Mouse (Mus musculus) cerebellum, adult 2 months (tissue): ENCODE results near the gene Mllt3.

ENCODE experiments used
- CTCF ChIP-seq: fragments of 200-500 bp; IDR thresholded peaks from 2 replicates; pipeline ENCODE4 v1.5.1; 2011; ENCODE audit warnings: low read depth, mild to moderate bottlenecking, control low read depth, low read length, moderate library complexity, borderline replicate concordance; ENCODE audit not compliant: insufficient read depth
- POLR2A ChIP-seq: fragments of 200-500 bp; IDR thresholded peaks from 2 replicates; pipeline ENCODE4 v1.6.1; 2011; ENCODE audit warnings: low read length, control low read depth, borderline replicate concordance; ENCODE audit not compliant: insufficient read depth

- TF ChIP-seq POLR2A (no peak), CTCF (no peak)
Measured at GRCm38 (mm10) chr4:88034387-88035157, 1.4 kb upstream of the Mllt3 start.
